Mouse (Mus musculus) ES-Bruce4 (cell line): ENCODE measurements around the gene Zfp772. TPM values are rescaled to one million over a fixed set of nuclear protein-coding genes. Genes with fewer than 3 reads are reported as not detected.
"Not testable (repeated sequence)": the region's sequence is repeated elsewhere in the genome, so short reads cannot be mapped to it uniquely, and the experiment has no call there.

ENCODE experiments used
- H3K27ac ChIP-seq: 2 replicates; pipeline ENCODE4 v1.5.1; 2012; ENCODE audit warnings: low read length, inconsistent platforms; ENCODE audit not compliant: insufficient read depth
- H3K27me3 ChIP-seq: 2 replicates; pipeline ENCODE4 v1.6.1; 2012; ENCODE audit warnings: mild to moderate bottlenecking, low read length, inconsistent platforms; ENCODE audit not compliant: control insufficient read depth, poor library complexity, insufficient read depth, severe bottlenecking
- H3K36me3 ChIP-seq: 2 replicates; pipeline ENCODE4 v1.6.1; 2012; ENCODE audit warnings: inconsistent platforms, mild to moderate bottlenecking, low read length, moderate library complexity; ENCODE audit not compliant: control insufficient read depth, poor library complexity, insufficient read depth, severe bottlenecking
- H3K4me1 ChIP-seq: one replicate; pipeline ENCODE4 v1.8.1; 2011; ENCODE audit warnings: low read length; ENCODE audit not compliant: control insufficient read depth, insufficient read depth
- H3K4me3 ChIP-seq: 2 replicates; pipeline ENCODE4 v1.5.1; 2011; ENCODE audit warnings: low read depth, mild to moderate bottlenecking, low read length
- H3K9ac ChIP-seq: 2 replicates; pipeline ENCODE4 v1.6.1; 2012; ENCODE audit warnings: low read depth, mild to moderate bottlenecking, inconsistent platforms; ENCODE audit not compliant: poor library complexity, severe bottlenecking
- H3K9me3 ChIP-seq: replicated peaks from 2 replicates; pipeline ENCODE4 v1.6.1; 2012; ENCODE audit warnings: mild to moderate bottlenecking, low read length, inconsistent platforms; ENCODE audit not compliant: control insufficient read depth, poor library complexity, insufficient read depth, severe bottlenecking
- CTCF ChIP-seq: IDR thresholded peaks from one replicate; pipeline ENCODE4 v1.8.1; 2011; ENCODE audit warnings: low read depth, low read length
- EP300 ChIP-seq: IDR thresholded peaks from 2 replicates; pipeline ENCODE4 v1.6.1; 2011; ENCODE audit warnings: low read depth, low read length; ENCODE audit not compliant: insufficient read depth
- POLR2A ChIP-seq: IDR thresholded peaks from one replicate; pipeline ENCODE4 v1.8.1; 2011; ENCODE audit warnings: low read length; ENCODE audit not compliant: insufficient read depth
- polyA plus RNA-seq: library from polyadenylated mRNA; stranded (reverse); fragments of >200 nt; gene quantifications from 2 replicates; pipeline ENCODE4 v1.2.4, GENCODE M21; 2011; ENCODE audit warnings: low read depth; ENCODE audit not compliant: missing spikeins, insufficient read depth, insufficient read length

Zfp772 gene
- 5.2 and 5.4 TPM in 2 replicates for polyA plus RNA-seq

- H3K27me3 ChIP-seq, H3K9me3 ChIP-seq, H3K36me3 ChIP-seq, H3K27ac ChIP-seq, H3K4me1 ChIP-seq: not testable (repeated sequence)
- peak within 1 kb of the TSS; percentile 28; the same call in 1 of the 2 replicates for H3K9ac ChIP-seq
- peak within 1 kb of the TSS; percentile 84 for H3K4me3 ChIP-seq
These were observed at the start of gene Zfp772 for GRCm38 (mm10) chr7:7209313-7210151. Gene Zfp772 (minus strand): TSS chr7:7209998.

DNA sequence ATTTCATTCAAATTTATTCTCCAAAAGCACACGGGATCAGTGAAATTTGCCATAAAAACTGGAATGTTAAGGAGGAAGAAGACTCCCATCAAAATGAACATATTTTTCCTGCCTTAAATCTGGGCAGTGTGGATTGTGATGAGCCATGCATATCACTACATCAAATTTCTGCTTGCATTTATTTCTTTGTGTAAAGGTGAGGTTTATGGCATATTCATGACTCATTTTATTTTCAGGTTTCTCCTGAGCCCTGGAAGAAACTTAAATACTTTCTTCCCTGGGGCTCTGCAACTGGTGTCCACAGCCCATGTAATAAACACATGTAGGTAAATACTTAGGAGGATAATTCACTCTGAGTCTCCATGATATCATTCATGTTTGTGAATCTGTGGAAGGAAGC is 37.4 kb upstream of the Zfp772 start, which contains the start of gene Vmn2r29:
Gene Vmn2r29, minus strand, starts transcription at position 101 of the 400 bp plus-strand sequence.
- H3K4me1 ChIP-seq, H3K4me3 ChIP-seq, H3K9me3 ChIP-seq, H3K36me3 ChIP-seq, H3K27ac ChIP-seq, H3K9ac ChIP-seq, H3K27me3 ChIP-seq: not testable (repeated sequence)

- Histone ChIP-seq H3K4me1 (no peaks in the 10 kb centered on the region), H3K27ac (no peak overlapping the region), H3K4me3 (peak overlapping the region; percentile 99), H3K36me3 (no peaks in the 10 kb centered on the region), H3K27me3 (no peaks in the 10 kb centered on the region), H3K9me3 (no peaks in the 10 kb centered on the region), H3K9ac (0 out of 2 replicates have a peak overlapping the region, but pooled peaks have one; percentile 12)
- no peak for TF ChIP-seq EP300
- peak; percentile 85 for TF ChIP-seq CTCF
These were observed 21.4 kb downstream of the Zfp772 start for GRCm38 (mm10) chr7:7188191-7188942.

DNA sequence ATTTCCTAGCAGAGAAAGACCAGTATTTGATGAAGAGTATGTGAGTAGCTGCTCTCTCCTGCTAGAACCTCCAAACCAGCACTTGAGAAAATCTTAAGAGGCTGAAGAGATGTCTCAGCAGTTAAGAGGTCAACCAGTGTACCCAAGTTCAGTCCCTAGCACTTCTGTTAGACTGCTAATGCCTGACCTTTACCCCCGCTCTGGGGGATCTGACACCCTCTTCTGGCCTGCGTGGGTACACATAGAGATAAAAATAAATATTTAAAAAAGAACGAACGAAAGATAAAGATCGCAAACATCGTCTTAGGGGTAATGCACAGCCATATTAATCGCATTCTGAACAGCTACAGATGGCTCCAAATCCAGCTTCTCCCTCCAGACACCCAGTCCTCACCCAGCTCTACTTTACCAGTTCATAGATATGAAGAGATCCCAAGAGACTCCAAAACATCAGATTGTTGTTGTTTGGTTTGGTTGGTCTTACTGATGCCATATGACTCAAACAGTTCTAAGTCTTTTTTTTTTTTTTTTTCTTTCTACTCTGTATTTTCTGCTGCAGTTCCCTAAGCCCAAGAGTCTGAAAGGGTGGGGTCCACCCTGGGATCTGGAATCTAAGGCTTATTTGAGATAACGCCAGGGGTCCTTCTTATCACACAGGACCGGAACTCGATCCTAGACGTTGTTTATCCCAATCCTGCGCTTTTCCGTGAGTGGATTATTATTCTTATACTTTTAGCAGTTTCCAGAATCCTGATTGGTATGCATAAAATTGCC is 22.2 kb downstream of the Zfp772 start:
- H3K9me3 ChIP-seq, result no peaks in the 10 kb centered on the region
- H3K27ac ChIP-seq, result no peak overlapping the region
- no peak overlapping the region; the same call in 1 of the 2 replicates for H3K4me3 ChIP-seq
- peaks cover 5% of the 10 kb centered on the region for H3K36me3 ChIP-seq
- H3K27me3 ChIP-seq, result no peaks in the 10 kb centered on the region
- H3K9ac ChIP-seq, result 0 out of 2 replicates have a peak overlapping the region, but pooled peaks have one; percentile 12
- no peaks in the 10 kb centered on the region for H3K4me1 ChIP-seq
- no peak for TF ChIP-seq CTCF
- TF ChIP-seq EP300, result no peak
- no peak for TF ChIP-seq POLR2A

DNA sequence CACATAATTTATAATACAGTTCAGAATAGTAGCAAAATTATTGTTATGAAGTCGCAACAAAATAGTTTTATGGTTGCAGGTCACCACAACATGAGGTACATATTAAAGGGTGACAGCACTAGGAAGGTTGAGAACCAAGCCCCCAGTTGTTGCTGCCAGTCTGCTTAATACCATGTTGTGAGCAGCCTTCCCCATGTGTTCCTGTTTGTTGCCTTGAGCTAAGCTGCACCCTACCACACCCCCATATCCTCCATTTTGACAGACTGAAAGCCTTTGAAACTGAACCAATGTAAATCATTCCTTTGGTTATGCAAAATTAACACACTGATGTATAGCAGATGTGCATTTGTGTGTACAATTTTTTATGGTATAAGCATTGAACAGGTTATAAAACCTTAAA is 23.9 kb downstream of the Zfp772 start:
- Histone ChIP-seq H3K4me3 (no peak overlapping the region), H3K27ac (no peak overlapping the region), H3K4me1 (no peaks in the 10 kb centered on the region), H3K27me3 (no peaks in the 10 kb centered on the region), H3K9ac (no peak overlapping the region), H3K36me3 (peaks cover 22% of the 10 kb centered on the region), H3K9me3 (no peaks in the 10 kb centered on the region)
- TF ChIP-seq POLR2A, result no peak
- TF ChIP-seq EP300, result no peak
- TF ChIP-seq CTCF, result no peak
